Mouse (Mus musculus): ENCODE data around the gene Trem2.
A peak's percentile ranks its signal among the peaks of the same experiment; 100 is the strongest.
"Not testable (repeated sequence)": the region's sequence is repeated elsewhere in the genome, so short reads cannot be mapped to it uniquely, and the experiment has no call there.

The Trem2 gene

DNA sequence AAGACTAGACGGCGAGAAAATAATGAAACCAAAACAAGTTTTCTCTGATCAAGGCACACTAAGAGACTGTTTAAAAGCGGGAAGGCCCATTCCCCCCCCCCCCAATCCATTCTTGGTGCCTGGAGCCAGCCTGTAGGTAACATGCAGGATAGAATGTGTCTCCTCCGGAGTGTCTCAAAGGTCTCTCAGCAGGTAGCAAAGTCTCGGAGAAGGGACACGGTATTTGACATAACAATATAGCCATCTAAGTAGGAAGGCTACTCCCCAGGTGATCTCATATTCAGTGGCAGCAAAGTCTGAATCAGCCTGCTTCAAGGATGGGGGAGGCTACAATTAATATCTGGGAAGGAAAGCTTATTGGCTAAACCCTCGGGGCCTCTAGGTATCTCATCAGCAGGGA, 6.8 kb downstream of the Trem2 start:
- not testable (repeated sequence) for DNase-seq

DNA sequence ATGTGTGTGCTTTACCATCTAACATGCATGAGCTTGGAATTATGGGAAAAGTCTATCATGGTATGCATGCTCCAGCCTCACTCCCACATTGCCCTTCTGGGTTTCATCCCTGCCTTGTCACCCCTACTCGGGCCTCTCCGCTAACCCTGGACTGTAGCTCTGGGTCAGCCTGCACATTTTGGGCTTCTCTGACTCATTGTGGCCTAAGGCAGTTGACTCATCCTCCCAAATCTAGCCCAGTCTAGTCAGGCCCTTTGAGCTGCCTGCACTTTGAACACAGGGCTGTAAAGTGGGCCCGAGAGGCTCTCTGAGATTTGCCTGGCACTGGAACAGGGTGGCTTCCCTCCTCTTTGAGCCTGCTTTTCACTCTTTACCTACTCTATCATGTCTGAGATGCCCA, 9.6 kb downstream of the Trem2 start:
- DNase-seq, result no peak

DNA sequence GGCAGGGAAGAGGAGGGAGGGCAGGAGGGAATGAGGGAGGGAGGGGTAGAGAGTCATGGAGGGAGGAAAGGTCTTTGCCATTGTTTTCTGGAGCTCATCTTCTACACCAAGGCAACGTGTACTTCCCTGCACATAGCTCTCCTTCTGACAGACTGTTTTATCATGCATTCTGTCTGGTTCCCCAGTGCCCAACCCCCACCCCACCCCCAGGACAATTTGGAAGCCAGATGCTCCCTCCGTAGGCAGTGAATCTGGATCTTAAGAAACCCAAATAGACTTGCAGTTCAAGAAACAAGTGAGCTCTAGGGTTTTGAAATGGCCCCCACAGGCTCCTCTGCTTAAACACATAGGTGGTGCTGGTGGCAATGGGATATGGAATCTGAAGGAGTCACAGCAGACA, 11.7 kb downstream of the Trem2 start:
- DNase-seq, result no peak

DNA sequence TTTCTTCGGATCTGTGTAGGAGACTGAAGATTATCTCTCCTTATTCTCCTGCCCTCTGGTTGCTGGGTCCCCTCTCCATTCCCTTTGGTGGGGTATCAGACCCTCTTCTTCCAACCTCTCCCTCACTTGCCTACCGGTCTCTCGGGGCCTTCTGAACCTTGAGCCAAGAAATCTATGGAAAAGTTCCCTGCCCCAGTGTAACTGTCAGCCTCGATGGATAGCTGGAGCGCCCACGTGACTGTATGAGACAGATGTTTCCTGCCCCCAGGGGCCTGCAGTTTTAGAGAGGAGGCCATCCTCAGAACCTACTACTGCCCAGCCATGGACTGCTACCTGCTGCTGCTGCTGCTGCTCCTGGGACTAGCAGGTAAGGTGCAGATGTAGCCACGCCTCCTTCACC, 13.4 kb downstream of the Trem2 start, which contains the start of gene Treml1:
Treml1 (plus strand) TSS at position 301 of the 400 bp plus-strand sequence.
- no peak for DNase-seq

DNA sequence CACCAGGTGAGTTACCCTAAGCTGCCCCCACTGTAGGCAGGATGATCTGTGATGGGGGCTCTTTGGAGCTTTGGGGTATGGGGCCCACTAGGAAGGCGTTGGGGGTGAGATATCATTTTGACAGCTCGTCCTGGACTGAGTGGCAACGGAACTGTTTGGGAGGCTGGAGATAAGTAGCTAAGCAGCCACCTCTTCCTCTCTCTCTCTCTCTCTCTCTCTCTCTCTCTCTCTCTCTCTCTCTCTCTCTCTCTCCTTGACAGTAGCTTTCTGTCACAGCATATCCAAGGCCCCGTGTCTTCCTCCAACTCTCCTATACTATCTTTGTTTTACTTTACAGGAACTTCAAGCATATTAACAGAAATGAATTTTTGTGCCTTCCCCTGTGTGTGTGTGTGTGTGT, 14.3 kb downstream of the Trem2 start:
- no peak for DNase-seq

DNA sequence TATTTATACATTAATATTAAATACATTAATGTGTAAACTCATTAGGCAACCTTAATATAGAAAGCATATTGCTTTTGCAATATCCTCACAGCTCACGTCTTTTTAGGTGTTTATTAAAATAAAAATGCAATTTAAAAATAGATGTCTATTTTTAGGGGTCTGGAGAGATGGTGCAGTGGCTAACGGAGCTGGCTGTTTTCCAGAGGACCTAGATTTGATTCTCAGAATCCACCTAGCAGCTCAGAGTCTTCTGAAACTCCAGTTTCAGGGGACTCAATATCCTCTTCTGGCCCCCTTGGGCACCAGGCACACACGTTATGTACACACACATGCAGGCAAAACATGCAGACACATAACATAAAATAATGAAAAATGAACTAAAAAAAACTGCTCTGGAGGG, 16.1 kb downstream of the Trem2 start:
- no peak for DNase-seq

DNA sequence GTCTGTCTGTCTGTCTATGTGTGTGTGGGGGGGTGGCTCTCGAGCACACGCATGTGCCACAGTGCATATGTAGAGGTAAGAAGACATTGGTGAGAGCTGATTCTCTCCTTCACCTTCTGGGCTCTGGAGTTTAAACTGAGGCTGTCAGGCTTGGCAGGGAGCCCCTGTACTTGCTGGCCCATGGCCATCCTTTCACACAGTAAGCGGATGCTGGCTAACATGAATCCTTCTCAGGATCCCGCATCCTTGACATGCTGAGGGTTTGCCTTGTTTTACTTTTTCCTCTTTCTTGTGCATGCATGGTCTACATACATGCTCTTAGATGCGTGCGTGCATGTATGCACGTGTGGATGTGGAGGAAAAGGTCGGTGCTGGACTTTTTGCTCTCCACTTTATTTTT, 16.8 kb downstream of the Trem2 start:
- DNase-seq, result peak; percentile 73

DNA sequence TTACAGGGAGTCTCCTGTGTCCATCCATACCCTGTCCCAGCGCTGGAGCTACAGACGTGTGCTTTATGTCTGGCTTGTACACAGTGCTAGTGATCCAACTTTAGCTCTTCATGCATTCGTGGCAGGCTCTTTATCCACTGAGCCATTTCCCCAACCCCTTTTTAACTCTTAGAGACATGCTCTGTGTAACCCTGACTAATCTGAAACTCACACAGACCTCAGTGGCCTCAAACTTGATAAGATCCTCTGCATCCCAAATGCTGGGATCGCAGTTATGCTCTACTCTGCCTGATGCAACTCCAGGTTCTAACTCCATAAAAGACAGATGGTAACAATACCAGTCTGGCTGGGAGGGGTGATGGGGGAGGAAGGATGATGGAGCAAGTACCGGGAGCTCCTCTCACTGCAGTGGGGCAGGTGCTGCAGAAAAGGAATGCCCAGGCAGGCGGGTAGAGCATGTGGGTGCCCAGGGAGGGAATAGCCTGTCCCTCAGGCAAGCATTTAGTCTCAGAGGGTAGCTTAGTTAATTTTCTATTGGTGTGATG, 17.3 kb downstream of the Trem2 start:
- no peak for DNase-seq

DNA sequence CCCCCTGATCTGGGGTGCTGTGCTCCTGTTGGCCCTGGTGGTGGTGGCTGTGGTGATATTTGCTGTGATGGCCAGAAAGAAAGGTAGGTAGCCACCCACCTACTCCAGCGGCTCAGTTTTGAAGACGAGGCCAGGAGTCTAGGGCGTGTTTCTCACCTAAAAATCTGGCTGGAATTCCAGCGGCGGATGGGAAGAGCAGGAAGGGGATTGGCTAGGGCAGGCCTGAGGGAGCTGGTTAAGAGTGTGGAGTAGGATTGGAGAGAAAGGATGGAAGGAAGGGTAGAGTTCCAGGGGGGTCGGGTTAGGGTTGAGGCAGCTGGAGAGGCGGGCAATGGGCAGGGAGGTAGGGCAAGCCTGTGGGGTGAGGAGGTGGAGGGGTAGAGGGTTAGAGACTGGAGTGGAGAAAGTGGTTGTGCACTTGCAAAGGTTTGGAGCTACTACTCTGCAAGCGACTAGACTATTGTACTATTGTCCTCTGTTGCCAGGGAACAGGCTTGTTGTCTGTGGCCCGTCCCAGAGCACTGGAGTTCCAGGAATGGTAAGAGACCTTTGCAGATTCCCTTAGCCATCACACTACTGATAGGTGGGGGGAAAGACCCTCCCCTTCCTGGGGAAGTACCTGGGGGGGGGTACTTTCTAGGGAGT, 19.4 kb downstream of the Trem2 start:
- no peak for DNase-seq

DNA sequence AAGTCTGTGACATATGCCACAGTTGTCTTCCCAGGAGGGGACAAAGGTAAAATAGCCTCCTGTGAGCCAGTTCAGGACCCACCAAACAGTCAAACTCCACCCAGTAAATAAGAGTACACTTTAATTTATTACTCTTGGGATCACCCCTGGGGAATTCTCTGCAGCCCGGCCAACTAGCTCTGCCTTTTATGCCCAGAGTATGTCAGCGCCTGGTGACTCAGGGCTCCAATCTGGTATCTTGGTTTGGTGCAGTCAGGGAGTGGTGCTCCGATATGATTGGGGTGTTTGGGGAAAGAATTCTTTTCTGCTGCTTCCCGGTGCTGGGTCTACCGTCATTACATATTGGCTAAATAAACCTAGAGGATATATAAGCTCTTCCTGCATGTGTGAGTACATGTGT, 20.6 kb downstream of the Trem2 start:
- DNase-seq, result no peak

DNA sequence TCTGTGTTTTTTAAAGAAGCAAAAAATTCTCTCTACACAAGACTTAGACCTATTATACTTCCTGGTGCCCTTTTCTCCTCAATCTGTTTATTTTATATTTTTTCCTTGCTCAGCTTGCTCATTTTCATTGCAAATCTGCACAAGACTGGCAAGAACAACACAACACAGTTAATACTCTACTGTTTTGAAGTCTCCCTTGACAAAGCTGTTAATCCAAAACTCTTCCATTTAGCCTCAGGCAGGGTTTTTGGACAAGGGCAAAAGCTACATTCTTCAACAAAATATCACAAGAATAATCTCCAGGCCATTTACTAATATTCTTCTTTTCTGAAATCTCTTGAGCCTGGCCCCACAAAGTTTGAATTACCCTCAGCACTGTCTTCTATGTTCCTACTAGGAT, 25.4 kb downstream of the Trem2 start:
- no peak for DNase-seq

DNA sequence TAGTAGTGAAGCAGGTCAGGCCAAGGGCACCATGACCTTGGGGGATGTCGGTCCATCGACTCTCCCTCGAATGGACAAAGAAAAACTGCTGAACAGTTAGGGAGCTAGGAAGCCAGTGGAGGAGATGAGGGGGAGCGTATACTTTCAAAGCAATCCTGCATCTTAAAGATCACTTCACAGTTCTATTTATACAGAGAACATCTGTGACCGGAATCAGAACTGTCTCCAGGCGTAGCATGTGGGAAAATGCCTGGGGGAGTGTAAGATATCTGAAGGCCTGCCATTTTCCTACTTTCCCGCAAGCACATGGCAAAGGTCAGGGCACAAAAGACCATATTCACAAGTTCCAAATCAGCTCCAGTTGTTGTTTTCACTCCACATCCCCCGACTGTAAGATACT, 26.8 kb downstream of the Trem2 start:
- no peak for DNase-seq

DNA sequence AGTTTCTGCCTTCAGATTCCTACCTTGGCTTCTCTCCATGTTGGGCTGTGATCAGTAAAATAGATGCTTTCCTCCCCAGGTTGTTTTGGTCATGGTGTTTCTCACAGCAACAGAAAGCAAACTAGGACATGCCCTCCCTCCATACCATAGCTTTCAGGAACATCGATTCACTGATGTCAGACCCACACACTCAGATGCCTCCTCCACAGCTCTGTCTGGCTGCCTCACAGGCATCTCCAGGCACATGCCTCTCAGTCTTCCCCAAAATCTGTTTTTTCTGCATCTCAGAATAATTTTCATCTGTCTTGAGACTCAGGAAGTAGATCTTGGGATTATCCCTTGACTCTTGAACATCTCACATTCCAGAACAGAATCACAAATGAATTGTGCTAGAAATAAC, 29.9 kb downstream of the Trem2 start:
- DNase-seq, result no peak

DNA sequence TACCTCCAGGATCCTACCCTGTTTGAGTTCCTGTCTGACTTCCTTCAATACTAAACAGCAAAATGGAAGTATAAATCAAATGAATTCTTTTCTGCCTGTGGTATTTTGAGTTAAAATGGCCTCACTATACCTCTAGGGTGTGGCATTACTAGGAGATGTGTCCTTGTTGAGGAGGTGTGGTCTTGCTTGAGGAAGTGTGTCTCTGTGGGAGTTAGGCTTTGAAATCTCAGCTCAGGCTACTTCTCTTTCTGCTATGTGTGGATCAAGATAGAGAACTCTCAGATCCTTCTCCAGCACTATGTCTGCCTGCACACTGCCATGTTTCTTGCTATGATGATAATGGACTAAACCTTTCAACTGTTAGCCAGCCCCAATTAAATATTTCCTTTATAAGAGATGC, 32.8 kb downstream of the Trem2 start:
- no peak for DNase-seq

DNA sequence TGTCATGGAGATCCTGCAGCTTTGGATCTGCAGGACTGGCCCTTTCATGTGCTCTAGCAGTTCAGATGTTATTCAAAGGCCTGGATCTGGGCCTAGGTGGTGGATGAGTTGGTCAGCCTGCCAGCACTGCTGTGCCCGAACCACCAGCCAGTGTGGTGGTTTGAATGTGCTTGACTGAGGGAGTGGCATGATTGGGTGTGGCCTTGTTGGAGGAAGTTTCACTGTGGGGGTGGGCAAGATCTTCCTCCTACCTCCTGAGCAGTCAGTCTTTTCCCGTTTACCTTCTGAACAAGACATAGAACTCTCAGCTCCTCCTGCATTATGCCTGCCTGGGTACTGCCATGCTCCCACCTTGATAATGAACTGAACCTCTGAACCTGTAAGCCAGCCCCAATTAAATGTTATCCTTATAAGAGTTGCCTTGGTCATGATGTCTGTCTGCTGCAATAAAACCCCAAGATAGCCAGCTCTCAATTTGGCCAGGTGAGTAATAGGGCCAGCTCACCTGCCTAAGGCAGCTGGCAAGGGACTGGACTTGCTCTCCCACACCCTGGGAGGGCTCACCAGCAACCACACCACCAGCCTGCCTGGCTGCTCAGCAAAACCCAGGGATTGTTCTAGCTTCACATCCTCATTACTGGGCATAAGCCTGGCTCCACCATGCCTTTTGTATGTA, 39.7 kb downstream of the Trem2 start:
- no peak for DNase-seq

DNA sequence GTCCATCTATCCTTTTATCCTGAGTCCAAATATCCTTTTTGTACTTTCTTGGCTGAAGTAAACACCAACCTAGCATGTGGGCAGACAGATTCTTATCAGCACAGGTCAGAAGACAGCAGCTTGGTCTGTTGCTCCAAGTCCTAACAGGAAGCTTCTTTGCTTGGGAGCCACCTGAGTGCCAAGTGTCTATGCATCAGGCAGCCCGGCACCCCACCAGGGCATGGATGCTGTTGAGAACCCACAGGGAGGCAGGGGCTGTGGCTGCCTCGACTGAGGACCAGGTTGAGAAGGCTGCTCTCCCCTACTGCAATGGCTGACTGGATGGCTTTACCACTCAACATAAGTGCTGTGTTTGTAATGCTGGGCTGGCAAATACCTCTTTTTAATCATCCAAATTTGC, 42.5 kb downstream of the Trem2 start:
- no peak for DNase-seq

DNA sequence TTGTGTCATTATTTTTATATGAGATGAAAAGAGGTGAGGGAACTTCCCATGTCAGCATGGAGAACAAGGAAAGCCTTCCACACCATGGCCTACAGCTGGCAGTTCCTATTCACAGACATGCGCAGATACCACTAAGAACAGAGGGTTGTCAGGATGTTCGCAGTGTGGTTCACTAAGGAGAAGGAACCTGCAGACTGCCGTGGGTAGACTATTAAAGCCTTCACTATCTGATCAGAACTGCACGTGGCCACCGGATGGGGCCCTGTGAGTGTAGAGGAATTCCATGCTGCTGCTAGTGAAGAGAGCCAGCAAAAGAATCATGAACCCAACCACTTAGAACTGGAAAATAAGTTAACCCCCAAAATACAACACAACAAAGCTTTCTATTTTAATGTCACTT, 43.2 kb downstream of the Trem2 start:
- DNase-seq, result no peak

DNA sequence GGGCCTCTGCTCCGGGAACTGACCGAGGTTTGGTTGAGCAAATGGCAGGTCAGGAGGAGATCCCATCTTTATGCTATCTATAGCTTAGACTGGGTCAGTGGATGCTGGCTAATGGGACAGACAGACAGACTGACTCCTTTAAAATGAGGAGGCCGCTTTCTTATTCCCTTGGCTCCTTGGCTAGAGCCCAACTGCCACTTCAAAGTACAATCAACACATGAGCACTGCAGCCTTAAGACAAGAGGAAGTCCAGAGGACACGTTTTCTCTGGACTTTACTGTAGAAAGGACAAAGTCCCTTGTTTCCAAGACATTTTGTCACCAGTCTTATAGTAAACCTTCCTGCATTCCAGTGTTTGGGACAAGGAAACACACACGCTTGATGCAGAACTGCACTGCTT, 45.2 kb downstream of the Trem2 start:
- no peak for DNase-seq

DNA sequence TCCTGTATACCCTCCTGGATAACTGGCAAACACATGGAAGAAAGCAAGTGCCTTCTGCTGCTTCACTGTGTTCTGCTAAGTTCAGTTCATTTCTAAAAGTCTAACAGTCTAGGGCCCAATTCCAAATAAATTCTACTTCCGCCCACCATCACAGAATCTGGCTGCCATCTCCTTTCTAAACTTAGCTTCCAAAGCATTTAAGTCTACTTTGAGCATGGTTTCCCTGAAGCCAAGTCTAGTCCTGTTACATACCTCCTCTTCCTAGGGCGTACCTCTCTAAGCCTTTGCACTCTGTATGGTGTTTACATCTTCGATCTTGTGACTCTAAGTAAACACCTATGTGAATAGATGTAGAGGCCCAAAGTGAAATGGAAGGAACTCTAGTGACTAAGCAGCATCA, 46.4 kb downstream of the Trem2 start:
- no peak for DNase-seq

DNA sequence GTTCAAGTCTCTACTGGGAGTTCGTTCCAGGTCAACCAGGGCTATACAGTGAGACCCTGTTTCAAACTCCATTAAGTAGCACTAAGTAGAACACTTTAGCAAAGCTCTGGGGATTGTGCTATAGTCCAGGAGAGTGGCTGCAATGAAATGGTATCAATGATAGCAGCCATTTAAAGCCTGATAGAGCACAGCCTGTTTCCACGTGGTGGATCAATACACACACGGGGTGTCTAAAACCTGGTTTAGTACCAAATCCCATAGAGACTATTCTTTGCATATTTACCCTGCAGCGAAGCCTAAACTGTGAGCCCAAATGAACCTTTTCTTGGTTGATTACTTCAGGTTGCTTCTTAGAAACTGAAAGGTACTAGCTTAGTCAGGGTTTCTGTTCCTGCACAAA, 55.5 kb downstream of the Trem2 start:
- no peak for DNase-seq

DNA sequence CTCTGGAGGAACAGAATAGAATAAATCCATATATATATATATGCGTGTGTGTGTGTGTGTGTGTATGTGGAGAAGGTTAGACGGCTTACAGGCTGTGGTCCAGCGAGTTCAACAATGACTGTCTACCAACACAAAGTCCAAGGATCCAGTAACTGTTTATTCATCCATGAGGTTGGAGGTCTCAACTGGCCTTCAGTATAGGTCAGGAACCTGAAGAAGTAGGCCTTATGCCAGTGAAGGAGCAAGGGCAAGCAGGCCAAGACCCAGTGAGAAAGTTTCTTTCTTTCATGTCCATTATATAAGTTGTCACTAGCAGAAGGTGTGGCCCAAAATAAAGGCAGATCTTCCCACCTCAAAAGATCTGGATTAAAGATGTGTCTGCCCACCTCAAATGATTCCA, 56.5 kb downstream of the Trem2 start:
- no peak for DNase-seq
